Mouse (Mus musculus): ENCODE data around the gene Polg2. TPM values are rescaled to one million over a fixed set of nuclear protein-coding genes. Genes with fewer than 3 reads are reported as not detected.
A peak's percentile ranks its signal among the peaks of the same experiment; 100 is the strongest.

Gene Polg2
- total and polyA plus RNA-seq, 2 experiments, result 6.4 to 12.6 TPM

GRCm38 (mm10) chr11:106724176-106724915, 55.0 kb downstream of the Polg2 start:
- Histone ChIP-seq H3K9ac (ENCODE audit: low read depth, low read length) (no peak overlapping the region), H3K27ac (replicated peaks; ENCODE audit: insufficient read depth, low read depth, low read length) (no peak overlapping the region), H3K79me2 (ENCODE audit: control insufficient read depth, insufficient read depth, low read length) (no peaks in the 10 kb centered on the region), H3K4me1 (ENCODE audit: control insufficient read depth, insufficient read depth, low read length) (peaks cover 5% of the 10 kb centered on the region; the same call in 1 of the 2 replicates), H3K27me3 (ENCODE audit: control insufficient read depth, insufficient read depth, low read length) (no peaks in the 10 kb centered on the region), H3K36me3 (ENCODE audit: control insufficient read depth, insufficient read depth, low read length) (no peaks in the 10 kb centered on the region), H3K4me3 (ENCODE audit: insufficient read depth, low read depth, low read length) (no peak overlapping the region)
- DNase-seq (ENCODE audit: extremely low read depth, low read depth, low spot score), result no peak
- 96% methylated on average over 10 of the region's 10 CpGs for WGBS
- TF ChIP-seq POLR2A (IDR thresholded peaks at IDR 0.05; ENCODE audit: extremely low read depth, insufficient read depth, low read length) (no peak), CTCF (IDR thresholded peaks at IDR 0.05; ENCODE audit: low read depth, low read length) (no peak)

- no peak for DNase-seq (ENCODE audit: extremely low read depth, low read depth, low spot score)
Observed at GRCm38 (mm10) chr11:106723611-106724125, 55.7 kb downstream of the Polg2 start.

GRCm38 (mm10) chr11:106722831-106723361, 56.4 kb downstream of the Polg2 start:
- no peaks in the 10 kb centered on the region for H3K79me2 ChIP-seq (ENCODE audit: control insufficient read depth, insufficient read depth, low read length)
- no peak overlapping the region for H3K27ac ChIP-seq (replicated peaks; ENCODE audit: insufficient read depth, low read depth, low read length)
- no peaks in the 10 kb centered on the region for H3K27me3 ChIP-seq (ENCODE audit: control insufficient read depth, insufficient read depth, low read length)
- DNase-seq (ENCODE audit: extremely low read depth, low read depth, low spot score), result no peak
- no peak overlapping the region for H3K4me3 ChIP-seq (ENCODE audit: insufficient read depth, low read depth, low read length)
- TF ChIP-seq POLR2A (IDR thresholded peaks at IDR 0.05; ENCODE audit: extremely low read depth, insufficient read depth, low read length), result no peak
- no peak for TF ChIP-seq CTCF (IDR thresholded peaks at IDR 0.05; ENCODE audit: low read depth, low read length)
- H3K9ac ChIP-seq (ENCODE audit: low read depth, low read length), result no peak overlapping the region
- H3K4me1 ChIP-seq (ENCODE audit: control insufficient read depth, insufficient read depth, low read length), result no peaks in the 10 kb centered on the region
- 36% methylated on average over 7 of the region's 7 CpGs for WGBS
- H3K36me3 ChIP-seq (ENCODE audit: control insufficient read depth, insufficient read depth, low read length), result no peaks in the 10 kb centered on the region

More at GRCm38 (mm10) chr11:106723611-106724125, 55.7 kb downstream of the Polg2 start:
- TF ChIP-seq POLR2A (IDR thresholded peaks at IDR 0.05; ENCODE audit: extremely low read depth, insufficient read depth, low read length) (no peak), CTCF (IDR thresholded peaks at IDR 0.05; ENCODE audit: low read depth, low read length) (no peak)
- Histone ChIP-seq H3K4me3 (ENCODE audit: insufficient read depth, low read depth, low read length) (no peak overlapping the region), H3K36me3 (ENCODE audit: control insufficient read depth, insufficient read depth, low read length) (no peaks in the 10 kb centered on the region), H3K79me2 (ENCODE audit: control insufficient read depth, insufficient read depth, low read length) (no peaks in the 10 kb centered on the region), H3K27me3 (ENCODE audit: control insufficient read depth, insufficient read depth, low read length) (no peaks in the 10 kb centered on the region), H3K4me1 (ENCODE audit: control insufficient read depth, insufficient read depth, low read length) (peaks cover 2% of the 10 kb centered on the region; the same call in 1 of the 2 replicates), H3K9ac (ENCODE audit: low read depth, low read length) (no peak overlapping the region), H3K27ac (replicated peaks; ENCODE audit: insufficient read depth, low read depth, low read length) (no peak overlapping the region)
- 66% methylated on average over 15 of the region's 15 CpGs for WGBS

GRCm38 (mm10) chr11:106720379-106720778, 59.0 kb downstream of the Polg2 start:
- Histone ChIP-seq H3K4me1 (ENCODE audit: control insufficient read depth, insufficient read depth, low read length) (peaks cover 2% of the 10 kb centered on the region; the same call in 1 of the 2 replicates), H3K36me3 (ENCODE audit: control insufficient read depth, insufficient read depth, low read length) (no peaks in the 10 kb centered on the region), H3K9ac (ENCODE audit: low read depth, low read length) (no peak overlapping the region), H3K79me2 (ENCODE audit: control insufficient read depth, insufficient read depth, low read length) (no peaks in the 10 kb centered on the region), H3K4me3 (ENCODE audit: insufficient read depth, low read depth, low read length) (no peak overlapping the region), H3K27me3 (ENCODE audit: control insufficient read depth, insufficient read depth, low read length) (no peaks in the 10 kb centered on the region), H3K27ac (replicated peaks; ENCODE audit: insufficient read depth, low read depth, low read length) (no peak overlapping the region)
- 88% methylated on average over 8 of the region's 8 CpGs for WGBS
- DNase-seq (ENCODE audit: extremely low read depth, low read depth, low spot score), result peak; percentile 37
- TF ChIP-seq POLR2A (IDR thresholded peaks at IDR 0.05; ENCODE audit: extremely low read depth, insufficient read depth, low read length), result no peak
- no peak for TF ChIP-seq CTCF (IDR thresholded peaks at IDR 0.05; ENCODE audit: low read depth, low read length)

Other genes with a start within 250 kb of the Polg2 start
- gene Tex2, start 166.1 kb downstream of the Polg2 start, total RNA-seq (2014; rRNA removed), result 60.4 and 63.4 TPM in 2 replicates
- 45.3 and 49.7 TPM in 2 replicates for gene Tex2, start 166.1 kb downstream of the Polg2 start, polyA plus RNA-seq (2012; rRNA removed)
- gene Pecam1, start 28.9 kb downstream of the Polg2 start, total RNA-seq (2014; rRNA removed), result 14.6 and 16.7 TPM in 2 replicates
- 5.0 and 5.4 TPM in 2 replicates for gene Pecam1, start 28.9 kb downstream of the Polg2 start, polyA plus RNA-seq (2012; rRNA removed)
- gene Milr1, start 28.3 kb downstream of the Polg2 start, total RNA-seq (2014; rRNA removed), result 0.37 and 1.1 TPM in 2 replicates
- gene Milr1, start 28.3 kb downstream of the Polg2 start, polyA plus RNA-seq (2012; rRNA removed), result 0.10 TPM in 2 replicates
- 218 and 224 TPM in 2 replicates for gene Ddx5, start 9.6 kb upstream of the Polg2 start, total RNA-seq (2014; rRNA removed)
- gene Ddx5, start 9.6 kb upstream of the Polg2 start, polyA plus RNA-seq (2012; rRNA removed), result 273 and 389 TPM in 2 replicates
- gene Cep95, start 9.7 kb upstream of the Polg2 start, total RNA-seq (2014; rRNA removed), result 5.8 and 8.4 TPM in 2 replicates
- 0.96 and 1.2 TPM in 2 replicates for gene Cep95, start 9.7 kb upstream of the Polg2 start, polyA plus RNA-seq (2012; rRNA removed)
- gene Smurf2, start 141.2 kb upstream of the Polg2 start, total RNA-seq (2014; rRNA removed), result 29.7 and 29.9 TPM in 2 replicates
- 6.4 and 7.2 TPM in 2 replicates for gene Smurf2, start 141.2 kb upstream of the Polg2 start, polyA plus RNA-seq (2012; rRNA removed)
- 28.0 and 32.2 TPM in 2 replicates for gene Kpna2, start 220.0 kb upstream of the Polg2 start, total RNA-seq (2014; rRNA removed)
- gene Kpna2, start 220.0 kb upstream of the Polg2 start, polyA plus RNA-seq (2012; rRNA removed), result 17.0 and 20.9 TPM in 2 replicates
- gene 1810010H24Rik, start 246.1 kb upstream of the Polg2 start, total RNA-seq (2014; rRNA removed), result 3.0 and 3.5 TPM in 2 replicates
- gene 1810010H24Rik, start 246.1 kb upstream of the Polg2 start, polyA plus RNA-seq (2012; rRNA removed), result 2.8 and 3.4 TPM in 2 replicates